Mouse (Mus musculus) erythroblast, adult 5-6 weeks (primary cell): ENCODE results near the gene Serpinh1. TPM values are rescaled to one million over a fixed set of nuclear protein-coding genes. Genes with fewer than 3 reads are reported as not detected.
"Not testable (repeated sequence)": the region's sequence is repeated elsewhere in the genome, so short reads cannot be mapped to it uniquely, and the experiment has no call there.

ENCODE experiments used
- ATAC-seq: replicated peaks from 2 replicates; pipeline ENCODE4 v1.8.0; 2016; ENCODE audit warnings: moderate number of reproducible peaks, mild to moderate bottlenecking, moderate TSS enrichment, inconsistent platforms; ENCODE audit not compliant: poor library complexity, low FRiP score, severe bottlenecking
- total RNA-seq, 2 experiments: library from RNA; stranded (forward) in 1 of 2; stranded (reverse) in 1 of 2; fragments of 150-400 nt in 1 of 2; fragments of 200-764, 138-1000 nt in 1 of 2; gene quantifications; 2 replicates each; pipeline versions ENCODE4 v1.2.3 to v1.2.4; 2015 to 2017; ENCODE audit warnings: low replicate concordance in 2 of 2

The Serpinh1 gene
- total RNA-seq, 2 experiments from 2014 or later: 0.09 TPM; not detected in 1

GRCm38 (mm10) chr7:99378870-99379269, 25.8 kb upstream of the Serpinh1 start:
- ATAC-seq: no peak

- ATAC-seq: no peak
Observed at GRCm38 (mm10) chr7:99375455-99375854, 22.4 kb upstream of the Serpinh1 start.

GRCm38 (mm10) chr7:99374325-99374724, 21.3 kb upstream of the Serpinh1 start:
- not testable (repeated sequence) for ATAC-seq

- no peak for ATAC-seq
Observed at GRCm38 (mm10) chr7:99366716-99367115, 13.7 kb upstream of the Serpinh1 start.

GRCm38 (mm10) chr7:99365069-99365468, 12.0 kb upstream of the Serpinh1 start:
- no peak for ATAC-seq

- ATAC-seq: no peak
Observed at GRCm38 (mm10) chr7:99362137-99362536, 9.1 kb upstream of the Serpinh1 start.

- no peak for ATAC-seq
Observed at GRCm38 (mm10) chr7:99360803-99361414, 7.9 kb upstream of the Serpinh1 start.

- ATAC-seq: no peak
Observed at GRCm38 (mm10) chr7:99360021-99360802, 7.2 kb upstream of the Serpinh1 start.

- ATAC-seq: no peak
Observed at GRCm38 (mm10) chr7:99358371-99358770, 5.3 kb upstream of the Serpinh1 start.

- no peak for ATAC-seq
Observed at GRCm38 (mm10) chr7:99357201-99357600, 4.2 kb upstream of the Serpinh1 start.

GRCm38 (mm10) chr7:99356244-99356930, 3.3 kb upstream of the Serpinh1 start:
- no peak for ATAC-seq

- ATAC-seq: no peak
Observed at GRCm38 (mm10) chr7:99355731-99356131, 2.7 kb upstream of the Serpinh1 start.

GRCm38 (mm10) chr7:99351802-99352517, 1.1 kb downstream of the Serpinh1 start:
- ATAC-seq: no peak

- no peak for ATAC-seq
Observed at GRCm38 (mm10) chr7:99351104-99351801, 1.8 kb downstream of the Serpinh1 start.

- no peak for ATAC-seq
Observed at GRCm38 (mm10) chr7:99349782-99350720, 3.0 kb downstream of the Serpinh1 start.

GRCm38 (mm10) chr7:99348883-99349282, 4.2 kb downstream of the Serpinh1 start:
- no peak for ATAC-seq

GRCm38 (mm10) chr7:99347268-99347667, 5.8 kb downstream of the Serpinh1 start:
- no peak for ATAC-seq

- no peak for ATAC-seq
Observed at GRCm38 (mm10) chr7:99343577-99343976, 9.5 kb downstream of the Serpinh1 start.

- no peak for ATAC-seq
Observed at GRCm38 (mm10) chr7:99340736-99341135, 12.3 kb downstream of the Serpinh1 start.
